Mouse (Mus musculus): ENCODE measurements at regions not wholly inside any gene's neighbourhood (a gene's known extent, or its start where the extent isn't known, plus 50 kb on each side); places are given as distances from the start of the nearest gene placed in this dataset.
A peak's percentile ranks its signal among the peaks of the same experiment; 100 is the strongest.

DNA sequence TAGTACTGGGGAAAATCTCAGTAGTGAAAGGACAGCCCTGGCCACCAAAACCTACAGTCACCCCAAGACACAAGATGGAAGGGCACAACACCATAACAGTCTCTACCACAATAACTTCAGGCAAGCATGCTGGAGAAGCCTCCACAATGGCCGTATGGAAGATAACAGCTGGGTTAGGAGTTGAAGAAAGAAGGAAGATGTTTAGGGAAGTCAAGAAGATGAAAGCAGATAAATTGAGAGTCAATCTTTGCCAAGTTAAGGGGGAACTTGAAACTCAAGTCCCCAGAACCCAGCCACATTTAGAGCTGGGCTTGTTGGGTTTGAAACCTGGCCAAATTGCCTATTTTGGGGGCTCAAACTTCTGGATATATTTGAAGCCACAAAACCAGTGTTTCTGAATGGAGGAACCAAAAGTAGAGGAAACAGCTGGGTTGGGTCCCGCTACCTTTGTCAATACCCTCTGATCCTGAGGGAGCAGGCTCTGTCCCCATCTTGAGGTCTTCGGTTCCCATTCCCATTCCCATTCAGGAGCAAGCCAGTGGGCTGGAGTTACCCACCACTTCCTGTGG lies 147.8 kb downstream of the Cdc5l start:
- Histone ChIP-seq H3K4me1 (no peaks in the 10 kb centered on the region), H3K36me3 (no peaks in the 10 kb centered on the region), H3K4me2 (no peak overlapping the region), H3K9me3 (no peaks in the 10 kb centered on the region), H3K9ac (no peak overlapping the region), H3K27me3 (no peaks in the 10 kb centered on the region), H3K4me3 (no peak overlapping the region), H3K27ac (no peak overlapping the region)
- WGBS: 85% methylated on average over 3 of the region's 3 CpGs
- ATAC-seq (ENCODE audit: insufficient number of reproducible peaks, low FRiP score, low TSS enrichment, low read depth): no peak

DNA sequence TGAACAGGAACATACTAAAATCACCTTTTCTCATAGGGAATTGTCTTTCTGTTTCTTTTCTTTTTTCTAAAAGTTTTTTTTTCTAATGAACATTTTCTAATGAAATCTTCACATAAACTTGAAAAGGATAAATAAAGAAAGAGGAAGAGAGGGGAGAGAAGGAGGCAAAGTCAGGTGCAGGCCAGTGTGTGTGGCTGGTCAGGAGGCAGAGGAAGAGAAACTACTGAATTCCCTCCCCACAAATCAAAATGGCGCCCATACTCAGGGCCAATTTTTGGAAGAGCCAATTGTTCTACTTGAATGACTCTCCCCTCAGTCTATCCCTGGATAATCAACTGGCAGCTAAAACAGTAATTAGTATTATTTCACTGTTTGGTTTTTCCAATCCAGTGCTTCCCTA lies 152.0 kb downstream of the Cdc5l start:
- H3K4me2 ChIP-seq: no peak overlapping the region
- H3K9ac ChIP-seq: no peak overlapping the region
- H3K4me1 ChIP-seq: peaks cover 12% of the 10 kb centered on the region
- no peak for ATAC-seq (ENCODE audit: insufficient number of reproducible peaks, low FRiP score, low TSS enrichment, low read depth)
- H3K4me3 ChIP-seq: no peak overlapping the region
- peaks cover 12% of the 10 kb centered on the region; the same call in 1 of the 2 replicates for H3K27me3 ChIP-seq
- H3K27ac ChIP-seq: no peak overlapping the region
- H3K36me3 ChIP-seq: no peaks in the 10 kb centered on the region
- WGBS: 98% methylated on average over 1 of the region's 1 CpGs
- no peaks in the 10 kb centered on the region for H3K9me3 ChIP-seq

DNA sequence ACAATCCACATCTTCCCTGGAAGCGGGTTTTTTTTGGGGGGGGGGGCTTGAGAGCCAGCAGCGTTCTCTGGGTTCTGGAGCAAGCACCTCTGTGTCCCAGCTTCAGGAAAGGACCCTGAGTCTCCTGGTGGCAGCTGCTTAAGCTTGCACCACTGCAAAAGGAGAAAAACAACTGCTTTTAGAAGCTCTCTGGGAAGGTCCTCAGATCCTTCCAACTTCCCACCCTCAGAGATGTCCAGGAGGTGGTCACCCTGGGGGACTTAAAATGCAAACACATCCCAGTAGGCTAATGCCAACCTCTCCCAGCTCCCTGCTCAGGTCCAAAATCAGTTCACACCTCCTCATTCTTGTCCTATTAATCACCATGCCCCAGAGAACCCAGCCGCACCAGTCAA lies 153.7 kb downstream of the Cdc5l start:
- H3K4me3 ChIP-seq: no peak overlapping the region
- H3K27me3 ChIP-seq: peaks cover 17% of the 10 kb centered on the region
- H3K9ac ChIP-seq: no peak overlapping the region
- no peaks in the 10 kb centered on the region for H3K36me3 ChIP-seq
- WGBS: 15% methylated on average over 3 of the region's 3 CpGs
- H3K27ac ChIP-seq: 0 out of 2 replicates have a peak overlapping the region, but pooled peaks have one; percentile 43
- 0 out of 2 replicates have a peak overlapping the region, but pooled peaks have one; percentile 19 for H3K4me2 ChIP-seq
- peaks cover 12% of the 10 kb centered on the region for H3K4me1 ChIP-seq
- no peak for ATAC-seq (ENCODE audit: insufficient number of reproducible peaks, low FRiP score, low TSS enrichment, low read depth)
- no peaks in the 10 kb centered on the region for H3K9me3 ChIP-seq

DNA sequence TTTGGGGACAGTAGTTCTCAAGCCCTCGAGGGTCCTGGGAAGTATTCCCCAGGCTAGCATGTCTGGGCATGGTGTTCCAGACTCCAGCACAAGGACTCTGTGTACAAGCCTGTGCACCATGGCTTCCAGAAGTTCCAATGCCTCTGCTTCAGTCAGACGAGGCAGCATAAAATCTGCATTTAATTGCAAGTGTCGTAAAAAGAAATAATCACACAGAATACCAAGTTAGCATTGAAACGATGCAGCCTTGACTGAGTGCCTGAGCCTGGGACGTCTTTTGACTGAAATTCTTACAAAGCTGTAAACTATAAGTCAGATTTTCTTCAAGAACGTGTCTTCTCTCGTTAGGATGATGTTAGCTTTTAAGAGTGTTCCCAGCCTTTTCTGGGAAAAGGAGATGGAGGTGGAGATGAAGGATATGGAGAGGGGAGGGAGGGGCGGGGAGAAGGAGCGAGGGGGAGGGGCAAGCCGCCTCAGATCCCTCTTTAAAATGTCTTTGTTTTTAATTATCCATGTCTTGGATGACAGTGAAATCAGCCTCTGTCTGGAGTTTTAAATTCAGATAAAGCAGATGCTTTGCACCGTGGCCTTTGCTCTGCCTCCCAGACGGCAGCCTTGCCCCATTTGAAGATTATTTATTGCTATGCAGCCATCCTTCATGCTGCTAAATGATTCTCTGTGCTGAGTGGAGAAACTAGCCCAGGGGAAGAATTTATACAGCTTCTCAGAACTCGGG lies 154.3 kb downstream of the Cdc5l start:
- Histone ChIP-seq H3K4me2 (0 out of 2 replicates have a peak overlapping the region, but pooled peaks have one; percentile 19), H3K27ac (0 out of 2 replicates have a peak overlapping the region, but pooled peaks have one; percentile 43), H3K9me3 (no peaks in the 10 kb centered on the region), H3K4me3 (no peak overlapping the region), H3K36me3 (no peaks in the 10 kb centered on the region), H3K9ac (no peak overlapping the region), H3K4me1 (peaks cover 12% of the 10 kb centered on the region), H3K27me3 (peaks cover 17% of the 10 kb centered on the region)
- 9% methylated on average over 13 of the region's 13 CpGs for WGBS
- ATAC-seq (ENCODE audit: insufficient number of reproducible peaks, low FRiP score, low TSS enrichment, low read depth): no peak

DNA sequence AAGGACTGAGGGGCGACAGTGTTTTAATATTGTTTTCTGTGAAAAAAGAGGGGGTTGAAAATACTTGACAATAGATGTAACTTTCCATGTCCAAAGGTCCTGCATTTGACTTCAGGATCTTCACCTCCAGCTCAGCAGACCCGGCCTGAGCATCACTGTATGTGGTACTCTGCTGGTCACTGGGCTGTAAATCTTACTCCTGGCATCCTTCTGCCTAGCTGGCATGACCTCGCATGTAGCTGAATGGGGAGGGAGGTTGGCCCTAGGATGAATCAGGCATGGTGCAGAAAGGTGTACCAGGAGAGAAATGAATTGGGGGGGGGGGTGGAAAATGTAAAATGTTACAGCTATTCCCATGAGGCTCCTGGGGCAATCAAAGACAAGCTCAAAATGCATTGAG lies 156.0 kb downstream of the Cdc5l start:
- no peaks in the 10 kb centered on the region for H3K9me3 ChIP-seq
- H3K9ac ChIP-seq: no peak overlapping the region
- H3K27me3 ChIP-seq: peaks cover 17% of the 10 kb centered on the region
- H3K36me3 ChIP-seq: no peaks in the 10 kb centered on the region
- no peak overlapping the region for H3K4me3 ChIP-seq
- H3K4me2 ChIP-seq: no peak overlapping the region
- H3K4me1 ChIP-seq: peaks cover 12% of the 10 kb centered on the region
- WGBS: 79% methylated on average over 3 of the region's 3 CpGs
- no peak for ATAC-seq (ENCODE audit: insufficient number of reproducible peaks, low FRiP score, low TSS enrichment, low read depth)
- H3K27ac ChIP-seq: no peak overlapping the region

DNA sequence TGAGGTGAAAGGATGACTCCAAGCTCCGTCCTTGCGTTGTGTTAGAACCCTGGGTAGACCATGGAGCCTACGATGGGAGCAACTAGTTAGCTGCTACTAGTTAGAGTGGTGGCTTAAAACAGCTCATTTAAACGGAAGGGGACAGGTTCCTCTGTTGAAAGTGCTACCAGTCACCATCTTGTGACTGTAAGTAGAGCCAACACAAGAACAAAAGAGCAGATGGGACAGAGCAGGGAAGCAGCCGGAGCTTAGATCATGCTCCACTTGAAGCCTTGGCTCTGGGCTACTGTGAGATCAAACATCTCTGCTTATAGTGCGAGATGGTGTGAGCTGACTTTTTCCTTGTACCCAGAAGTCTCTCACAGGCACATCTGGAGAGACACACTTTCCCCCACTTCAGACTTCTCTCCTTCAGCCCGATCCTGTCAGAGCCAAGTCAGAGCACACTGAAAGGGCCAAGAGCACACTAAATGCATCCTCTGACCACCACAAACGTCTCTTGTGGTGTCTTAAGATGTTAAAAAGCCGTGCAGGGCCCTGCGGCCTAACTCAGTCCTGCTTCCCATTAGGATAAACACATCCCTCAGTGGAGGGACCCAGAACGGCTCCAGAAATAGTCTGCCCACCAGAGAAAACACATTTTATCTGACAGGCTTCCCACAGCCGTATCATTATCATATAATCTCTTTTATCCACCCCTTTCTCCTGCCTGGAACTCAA lies 156.7 kb downstream of the Cdc5l start:
- Histone ChIP-seq H3K9me3 (no peaks in the 10 kb centered on the region), H3K27ac (no peak overlapping the region; the same call in 1 of the 2 replicates), H3K4me2 (no peak overlapping the region), H3K9ac (no peak overlapping the region), H3K36me3 (no peaks in the 10 kb centered on the region), H3K4me1 (peaks cover 12% of the 10 kb centered on the region), H3K27me3 (peaks cover 17% of the 10 kb centered on the region), H3K4me3 (no peak overlapping the region)
- no peak for ATAC-seq (ENCODE audit: insufficient number of reproducible peaks, low FRiP score, low TSS enrichment, low read depth)
- WGBS: 71% methylated on average over 12 of the region's 12 CpGs

DNA sequence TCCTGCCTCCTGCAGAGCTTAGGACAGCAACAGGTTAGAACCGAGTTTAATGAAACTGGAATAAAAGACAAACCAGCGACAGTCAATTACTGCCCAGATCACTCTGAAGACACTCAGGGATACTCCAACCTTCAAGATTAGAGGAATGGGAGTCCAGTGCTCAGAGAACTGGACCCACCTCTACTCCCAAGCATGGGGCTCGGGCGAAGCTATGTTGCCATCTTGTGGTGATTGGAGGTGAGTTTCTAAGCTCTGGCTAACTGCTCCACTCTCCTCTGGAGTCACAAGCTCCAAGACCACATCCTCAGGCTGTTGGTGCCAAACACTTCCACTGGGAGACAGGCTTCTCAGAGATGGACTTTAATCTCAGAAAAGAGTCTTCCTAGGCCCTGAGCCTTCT lies 158.6 kb downstream of the Cdc5l start:
- Histone ChIP-seq H3K36me3 (no peaks in the 10 kb centered on the region), H3K27ac (no peak overlapping the region), H3K9ac (no peak overlapping the region), H3K4me1 (peaks cover 10% of the 10 kb centered on the region), H3K4me3 (no peak overlapping the region), H3K4me2 (no peak overlapping the region), H3K27me3 (peaks cover 17% of the 10 kb centered on the region), H3K9me3 (peaks cover 6% of the 10 kb centered on the region; the same call in 1 of the 2 replicates)
- 62% methylated on average over 4 of the region's 4 CpGs for WGBS
- ATAC-seq (ENCODE audit: insufficient number of reproducible peaks, low FRiP score, low TSS enrichment, low read depth): no peak

DNA sequence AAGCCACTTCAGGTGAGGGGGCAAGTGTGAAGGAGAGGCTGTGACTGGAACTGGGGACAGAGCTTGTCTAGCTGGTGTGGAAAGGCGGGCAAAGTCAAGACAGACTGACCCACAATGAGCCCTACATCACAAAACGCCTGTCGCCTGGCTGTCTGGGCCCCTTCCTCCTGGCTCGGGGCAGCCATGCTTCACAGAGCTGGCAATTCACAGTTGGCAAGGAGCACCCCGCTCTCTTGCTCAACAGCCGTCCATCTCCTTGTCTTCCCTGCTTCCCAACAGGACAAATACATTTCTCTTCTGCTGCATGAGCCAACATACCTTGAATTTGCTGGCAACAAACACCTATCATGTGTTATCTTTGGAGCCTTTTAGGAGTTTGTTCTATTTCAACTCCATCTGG lies 166.8 kb downstream of the Cdc5l start:
- H3K36me3 ChIP-seq: no peaks in the 10 kb centered on the region
- no peak overlapping the region for H3K4me2 ChIP-seq
- H3K27me3 ChIP-seq: peaks cover 13% of the 10 kb centered on the region
- no peak overlapping the region for H3K27ac ChIP-seq
- ATAC-seq (ENCODE audit: insufficient number of reproducible peaks, low FRiP score, low TSS enrichment, low read depth): no peak
- peaks cover 6% of the 10 kb centered on the region; the same call in 1 of the 2 replicates for H3K9me3 ChIP-seq
- H3K4me3 ChIP-seq: no peak overlapping the region
- 77% methylated on average over 6 of the region's 6 CpGs for WGBS
- H3K4me1 ChIP-seq: peaks cover 9% of the 10 kb centered on the region
- H3K9ac ChIP-seq: no peak overlapping the region

DNA sequence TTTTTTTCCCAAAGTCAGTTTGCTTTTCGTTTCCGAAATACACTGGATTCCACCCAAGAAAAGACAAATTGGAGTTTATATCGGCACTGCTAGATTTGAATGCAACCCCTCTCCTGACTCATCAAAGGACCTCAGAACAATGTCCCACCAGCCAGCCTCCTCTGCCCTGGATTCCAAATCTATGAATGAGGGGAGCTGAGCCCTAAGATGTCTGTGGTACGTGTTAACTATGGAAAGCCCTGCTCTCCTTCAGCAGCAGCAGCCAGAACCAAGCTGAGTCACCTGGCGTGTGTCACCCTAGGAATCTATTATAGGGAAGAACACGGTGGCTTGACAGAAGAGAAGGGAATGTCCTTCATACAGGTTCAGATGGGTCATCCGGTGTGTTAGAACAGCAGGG lies 167.9 kb downstream of the Cdc5l start:
- WGBS: 81% methylated on average over 7 of the region's 7 CpGs
- Histone ChIP-seq H3K27ac (no peak overlapping the region), H3K36me3 (no peaks in the 10 kb centered on the region), H3K27me3 (peaks cover 18% of the 10 kb centered on the region), H3K9me3 (no peaks in the 10 kb centered on the region), H3K4me1 (peaks cover 9% of the 10 kb centered on the region), H3K9ac (no peak overlapping the region), H3K4me2 (no peak overlapping the region), H3K4me3 (no peak overlapping the region)
- no peak for ATAC-seq (ENCODE audit: insufficient number of reproducible peaks, low FRiP score, low TSS enrichment, low read depth)

DNA sequence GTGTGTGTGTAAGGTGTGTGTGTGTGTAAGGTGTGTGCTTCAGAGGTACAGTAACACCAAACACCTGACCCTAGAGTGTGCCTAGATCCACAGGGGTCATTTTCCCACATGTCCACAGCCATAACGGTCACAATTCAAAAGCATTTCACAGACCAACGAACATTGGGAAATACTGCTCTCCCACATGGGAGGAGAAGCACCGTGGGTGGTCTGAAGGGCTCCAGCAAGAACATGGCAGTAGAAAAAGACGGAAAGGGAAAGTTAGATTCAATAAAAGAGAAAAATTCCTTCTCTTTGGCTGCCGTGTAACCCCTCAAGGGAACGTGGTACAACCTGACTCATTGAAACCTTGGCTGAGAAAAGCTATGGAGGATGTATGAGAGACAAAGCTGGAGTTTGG lies 169.1 kb downstream of the Cdc5l start:
- ATAC-seq (ENCODE audit: insufficient number of reproducible peaks, low FRiP score, low TSS enrichment, low read depth): no peak
- Histone ChIP-seq H3K4me3 (no peak overlapping the region), H3K27ac (no peak overlapping the region), H3K27me3 (peaks cover 18% of the 10 kb centered on the region), H3K4me1 (peaks cover 9% of the 10 kb centered on the region), H3K4me2 (no peak overlapping the region), H3K9ac (no peak overlapping the region), H3K36me3 (no peaks in the 10 kb centered on the region), H3K9me3 (no peaks in the 10 kb centered on the region)
- 38% methylated on average over 6 of the region's 6 CpGs for WGBS

DNA sequence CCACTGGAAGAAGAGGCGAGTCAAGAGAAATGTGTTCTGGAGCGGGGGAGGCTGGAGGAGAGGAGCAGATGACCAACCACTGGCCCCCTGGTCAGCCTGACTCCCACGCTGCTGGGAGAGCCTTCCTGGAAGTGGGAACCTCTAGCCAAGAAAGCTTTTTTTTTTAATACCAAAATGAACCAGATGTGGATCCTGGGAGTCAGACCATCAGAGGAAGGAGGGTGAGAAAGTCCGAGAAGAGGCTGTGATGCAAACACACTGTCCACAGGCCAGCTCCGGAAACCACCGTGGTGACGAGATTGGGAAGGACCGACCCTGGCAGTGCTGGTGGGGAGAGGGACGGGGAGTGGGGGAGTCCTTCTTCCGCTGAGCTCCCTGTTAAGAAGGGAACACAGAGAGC lies 173.1 kb downstream of the Cdc5l start:
- H3K4me1 ChIP-seq: peaks cover 6% of the 10 kb centered on the region; the same call in 1 of the 2 replicates
- H3K27me3 ChIP-seq: peaks cover 5% of the 10 kb centered on the region; the same call in 1 of the 2 replicates
- no peak for ATAC-seq (ENCODE audit: insufficient number of reproducible peaks, low FRiP score, low TSS enrichment, low read depth)
- no peak overlapping the region for H3K4me2 ChIP-seq
- H3K27ac ChIP-seq: no peak overlapping the region
- H3K9me3 ChIP-seq: no peaks in the 10 kb centered on the region
- H3K36me3 ChIP-seq: no peaks in the 10 kb centered on the region
- 82% methylated on average over 10 of the region's 10 CpGs for WGBS
- no peak overlapping the region for H3K9ac ChIP-seq
- H3K4me3 ChIP-seq: no peak overlapping the region

DNA sequence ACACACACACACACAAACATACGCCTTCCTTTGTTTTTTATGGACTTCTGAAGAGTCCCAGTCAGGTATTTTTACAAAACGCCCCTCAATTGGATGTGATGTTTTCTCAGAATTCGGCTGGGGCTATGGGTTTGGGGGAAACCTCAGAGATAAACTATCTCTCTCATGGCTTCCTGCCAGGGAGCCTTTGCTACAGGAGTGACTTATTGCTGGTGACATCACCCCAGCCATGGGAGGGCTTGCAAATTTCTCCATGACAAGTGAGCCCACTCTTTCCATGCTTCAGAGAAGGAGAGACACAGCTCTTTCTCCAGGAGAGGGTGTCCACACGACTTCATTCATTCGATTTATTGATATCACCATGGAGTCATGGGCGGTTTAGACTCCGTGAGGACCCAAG lies 175.5 kb downstream of the Cdc5l start:
- no peak for ATAC-seq (ENCODE audit: insufficient number of reproducible peaks, low FRiP score, low TSS enrichment, low read depth)
- WGBS: 78% methylated on average over 7 of the region's 7 CpGs
- H3K9me3 ChIP-seq: no peaks in the 10 kb centered on the region
- H3K4me2 ChIP-seq: no peak overlapping the region
- H3K36me3 ChIP-seq: no peaks in the 10 kb centered on the region
- H3K27me3 ChIP-seq: peaks cover 17% of the 10 kb centered on the region
- no peak overlapping the region for H3K27ac ChIP-seq
- no peak overlapping the region for H3K9ac ChIP-seq
- H3K4me3 ChIP-seq: no peak overlapping the region
- peaks cover 3% of the 10 kb centered on the region; the same call in 1 of the 2 replicates for H3K4me1 ChIP-seq

Measured in limb, embryonic 15.5 days (tissue).